Mouse (Mus musculus): ENCODE results near the gene Ovol1. TPM values are rescaled to one million over a fixed set of nuclear protein-coding genes. Genes with fewer than 3 reads are reported as not detected.
A peak's percentile ranks its signal among the peaks of the same experiment; 100 is the strongest.

Ovol1 gene
- polyA plus RNA-seq, 1 experiment = not detected

- WGBS = 16% methylated on average over 19 of the region's 19 CpGs
- Histone ChIP-seq H3K4me3 (replicated peaks; ENCODE audit: control insufficient read depth, low read depth, low read length) (peak overlapping the region; percentile 44), H3K27ac (ENCODE audit: control insufficient read depth, insufficient read depth, low read depth, low read length, poor library complexity) (peak overlapping the region; percentile 95), H3K4me1 (ENCODE audit: control insufficient read depth, insufficient read depth, low read length) (peaks cover 6% of the 10 kb centered on the region; the same call in 1 of the 2 replicates)
- peak; percentile 59; the same call in 1 of the 2 replicates for TF ChIP-seq POLR2A (IDR thresholded peaks at IDR 0.05; ENCODE audit: borderline replicate concordance, control insufficient read depth, low read depth, low read length)
- TF ChIP-seq CTCF (IDR thresholded peaks at IDR 0.05; ENCODE audit: control insufficient read depth, insufficient read depth, low read length) = no peak
Observed at GRCm38 (mm10) chr19:5572331-5573125, 12.1 kb upstream of the Ovol1 start.

- no peak for TF ChIP-seq POLR2A (IDR thresholded peaks at IDR 0.05; ENCODE audit: borderline replicate concordance, control insufficient read depth, low read depth, low read length)
- no peak for TF ChIP-seq CTCF (IDR thresholded peaks at IDR 0.05; ENCODE audit: control insufficient read depth, insufficient read depth, low read length)
- H3K4me1 ChIP-seq (ENCODE audit: control insufficient read depth, insufficient read depth, low read length) = peaks cover 6% of the 10 kb centered on the region; the same call in 1 of the 2 replicates
- peak overlapping the region; percentile 99 for H3K27ac ChIP-seq (ENCODE audit: control insufficient read depth, insufficient read depth, low read depth, low read length, poor library complexity)
- H3K4me3 ChIP-seq (replicated peaks; ENCODE audit: control insufficient read depth, low read depth, low read length) = peak overlapping the region; percentile 45
- 16% methylated on average over 5 of the region's 5 CpGs for WGBS
Observed at GRCm38 (mm10) chr19:5571831-5572230, 11.4 kb upstream of the Ovol1 start.

- peak overlapping the region; percentile 47 for H3K4me3 ChIP-seq (replicated peaks; ENCODE audit: control insufficient read depth, low read depth, low read length)
- no peak for TF ChIP-seq CTCF (IDR thresholded peaks at IDR 0.05; ENCODE audit: control insufficient read depth, insufficient read depth, low read length)
- no peak; the same call in 1 of the 2 replicates for TF ChIP-seq POLR2A (IDR thresholded peaks at IDR 0.05; ENCODE audit: borderline replicate concordance, control insufficient read depth, low read depth, low read length)
- 74% methylated on average over 32 of the region's 32 CpGs for WGBS
- H3K27ac ChIP-seq (ENCODE audit: control insufficient read depth, insufficient read depth, low read depth, low read length, poor library complexity) = peak overlapping the region; percentile 99
- peaks cover 4% of the 10 kb centered on the region; the same call in 1 of the 2 replicates for H3K4me1 ChIP-seq (ENCODE audit: control insufficient read depth, insufficient read depth, low read length)
Observed at GRCm38 (mm10) chr19:5570353-5571246, 10.2 kb upstream of the Ovol1 start.

GRCm38 (mm10) chr19:5569521-5569920 is 9.1 kb upstream of the Ovol1 start:
- peak overlapping the region; percentile 82 for H3K4me3 ChIP-seq (replicated peaks; ENCODE audit: control insufficient read depth, low read depth, low read length)
- TF ChIP-seq CTCF (IDR thresholded peaks at IDR 0.05; ENCODE audit: control insufficient read depth, insufficient read depth, low read length) (no peak), POLR2A (IDR thresholded peaks at IDR 0.05; ENCODE audit: borderline replicate concordance, control insufficient read depth, low read depth, low read length) (no peak)
- WGBS = 53% methylated on average over 10 of the region's 10 CpGs
- H3K4me1 ChIP-seq (ENCODE audit: control insufficient read depth, insufficient read depth, low read length) = peaks cover 4% of the 10 kb centered on the region; the same call in 1 of the 2 replicates
- H3K27ac ChIP-seq (ENCODE audit: control insufficient read depth, insufficient read depth, low read depth, low read length, poor library complexity) = peak overlapping the region; percentile 99

GRCm38 (mm10) chr19:5568470-5569140 is 8.2 kb upstream of the Ovol1 start:
- 2% methylated on average over 27 of the region's 27 CpGs for WGBS
- H3K27ac ChIP-seq (ENCODE audit: control insufficient read depth, insufficient read depth, low read depth, low read length, poor library complexity) = peak overlapping the region; percentile 99
- TF ChIP-seq CTCF (IDR thresholded peaks at IDR 0.05; ENCODE audit: control insufficient read depth, insufficient read depth, low read length) = peak; percentile 91
- 0 out of 2 replicates have a peak, but pooled peaks have one; percentile 9 for TF ChIP-seq POLR2A (IDR thresholded peaks at IDR 0.05; ENCODE audit: borderline replicate concordance, control insufficient read depth, low read depth, low read length)
- H3K4me1 ChIP-seq (ENCODE audit: control insufficient read depth, insufficient read depth, low read length) = peaks cover 4% of the 10 kb centered on the region; the same call in 1 of the 2 replicates
- H3K4me3 ChIP-seq (replicated peaks; ENCODE audit: control insufficient read depth, low read depth, low read length) = peak overlapping the region; percentile 82

GRCm38 (mm10) chr19:5567534-5568469 is 7.4 kb upstream of the Ovol1 start, which contains the start of gene Ap5b1:
Ap5b1 (plus strand) TSS chr19:5568025.
- H3K27ac ChIP-seq (ENCODE audit: control insufficient read depth, insufficient read depth, low read depth, low read length, poor library complexity) = peak within 1 kb of the TSS; percentile 99
- H3K4me3 ChIP-seq (replicated peaks; ENCODE audit: control insufficient read depth, low read depth, low read length) = peak within 1 kb of the TSS; percentile 82
- TF ChIP-seq POLR2A (IDR thresholded peaks at IDR 0.05; ENCODE audit: borderline replicate concordance, control insufficient read depth, low read depth, low read length) (peak; percentile 56; the same call in 1 of the 2 replicates), CTCF (IDR thresholded peaks at IDR 0.05; ENCODE audit: control insufficient read depth, insufficient read depth, low read length) (peak; percentile 82)
- peaks cover 4% of the 10 kb centered on the region; the same call in 1 of the 2 replicates for H3K4me1 ChIP-seq (ENCODE audit: control insufficient read depth, insufficient read depth, low read length)
- WGBS = 1% methylated on average over 99 of the region's 102 CpGs

GRCm38 (mm10) chr19:5567180-5567533 is 6.7 kb upstream of the Ovol1 start:
- peak overlapping the region; percentile 99 for H3K27ac ChIP-seq (ENCODE audit: control insufficient read depth, insufficient read depth, low read depth, low read length, poor library complexity)
- H3K4me1 ChIP-seq (ENCODE audit: control insufficient read depth, insufficient read depth, low read length) = peaks cover 4% of the 10 kb centered on the region; the same call in 1 of the 2 replicates
- TF ChIP-seq POLR2A (IDR thresholded peaks at IDR 0.05; ENCODE audit: borderline replicate concordance, control insufficient read depth, low read depth, low read length) (no peak), CTCF (IDR thresholded peaks at IDR 0.05; ENCODE audit: control insufficient read depth, insufficient read depth, low read length) (no peak)
- H3K4me3 ChIP-seq (replicated peaks; ENCODE audit: control insufficient read depth, low read depth, low read length) = peak overlapping the region; percentile 82
- WGBS = 1% methylated on average over 26 of the region's 26 CpGs

Measured in bone marrow, adult 2 months (tissue).